Mouse (Mus musculus) brain, embryonic 14.5 days (tissue): ENCODE results near the gene Mybph. TPM values are rescaled to one million over a fixed set of nuclear protein-coding genes. Genes with fewer than 3 reads are reported as not detected.

Experiments
- DNase-seq: peaks from one replicate; pipeline ENCODE4 v3.0.0-alpha.2; 2011; ENCODE audit warnings: low read depth
- CTCF ChIP-seq: fragments of 200-500 bp; IDR thresholded peaks from 2 replicates; pipeline ENCODE4 v1.5.1; 2012; ENCODE audit warnings: inconsistent platforms, mild to moderate bottlenecking, moderate library complexity, borderline replicate concordance; ENCODE audit not compliant: insufficient read depth, insufficient read length; ENCODE audit errors: extremely low read depth
- POLR2A ChIP-seq: fragments of 200-500 bp; IDR thresholded peaks from 2 replicates; pipeline ENCODE4 v1.6.1; 2012; ENCODE audit warnings: mild to moderate bottlenecking, inconsistent platforms, borderline replicate concordance; ENCODE audit not compliant: poor library complexity, insufficient read depth, insufficient read length, severe bottlenecking; ENCODE audit errors: extremely low read depth
- polyA plus RNA-seq: library from polyadenylated mRNA; depleted of rRNA; stranded (reverse); fragments of >200 nt; gene quantifications from 2 replicates; pipeline ENCODE4 v1.2.3, GENCODE M21; 2012

Gene Mybph
- polyA plus RNA-seq, 1 experiment = 0.98 TPM

DNA sequence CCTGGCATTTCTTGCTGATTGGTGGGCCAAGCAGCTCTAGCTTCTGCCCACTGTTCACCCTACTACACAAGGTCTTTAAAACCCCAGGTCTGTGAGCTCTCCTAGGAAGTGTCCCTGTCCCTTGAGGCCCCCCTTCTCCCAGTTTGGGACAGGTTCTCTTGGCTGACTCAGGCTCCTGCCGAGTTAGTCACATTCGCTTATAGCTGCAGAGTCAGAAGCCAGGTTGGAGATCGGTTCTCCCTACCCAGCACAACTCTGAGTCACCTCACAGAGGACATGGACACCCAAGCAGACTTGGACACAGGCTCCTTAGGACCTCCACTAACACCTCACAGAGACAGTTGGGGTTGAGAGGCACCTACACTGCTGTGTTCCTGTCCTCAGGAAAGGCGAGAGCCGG, 2.1 kb upstream of the Mybph start:
- no peak for DNase-seq
- TF ChIP-seq CTCF = no peak
- no peak for TF ChIP-seq POLR2A

DNA sequence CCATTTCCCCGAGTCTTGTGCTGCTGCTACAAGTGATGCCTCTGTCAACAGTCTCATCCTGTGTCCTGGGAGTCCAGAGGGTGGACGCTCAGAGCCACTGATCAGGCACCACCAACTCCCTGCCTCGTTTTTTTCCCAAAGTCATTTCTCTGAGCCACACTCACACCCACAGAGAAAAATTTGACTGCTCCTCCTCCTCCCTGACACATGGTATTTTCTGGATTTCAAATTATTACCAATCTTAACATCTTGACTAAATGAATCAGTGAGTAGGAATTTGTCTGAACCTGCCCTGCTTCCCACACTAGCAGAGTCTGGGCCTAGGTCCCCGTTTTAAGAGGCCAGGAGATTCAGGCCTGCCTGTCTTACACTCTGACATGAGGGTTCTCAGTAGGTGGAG, 1.2 kb upstream of the Mybph start:
- DNase-seq = no peak
- TF ChIP-seq CTCF (no peak), POLR2A (no peak)

- no peak for TF ChIP-seq POLR2A
- DNase-seq = no peak
Observed at GRCm38 (mm10) chr1:134193674-134194197, 488 bp downstream of the Mybph start.

GRCm38 (mm10) chr1:134194298-134195022, 1.2 kb downstream of the Mybph start:
- no peak for TF ChIP-seq CTCF
- TF ChIP-seq POLR2A = no peak
- DNase-seq = no peak

DNA sequence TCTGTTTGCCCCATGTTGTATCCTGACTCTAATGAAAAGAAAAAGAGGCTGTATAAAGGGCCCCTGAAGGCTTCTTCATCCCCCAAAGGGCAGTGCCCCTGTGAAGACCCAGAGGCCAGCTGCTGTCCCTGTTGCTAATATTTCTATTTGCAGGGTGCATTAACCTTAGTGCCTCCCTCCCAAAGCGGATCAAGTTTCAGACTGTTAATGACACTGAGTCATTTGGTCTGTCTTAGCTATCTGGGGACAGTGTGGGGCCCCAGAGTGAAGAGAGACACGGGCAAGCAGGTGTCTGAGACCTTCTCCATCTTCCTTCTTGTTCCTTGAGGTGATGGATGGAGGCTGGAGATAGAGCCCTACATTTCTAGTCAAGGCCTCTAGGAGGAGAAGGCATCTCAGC, 1.9 kb downstream of the Mybph start:
- no peak for TF ChIP-seq CTCF
- no peak for TF ChIP-seq POLR2A
- no peak for DNase-seq

- TF ChIP-seq POLR2A (no peak), CTCF (no peak)
- DNase-seq = peak; percentile 50
Observed at GRCm38 (mm10) chr1:134195571-134195970, 2.3 kb downstream of the Mybph start.

DNA sequence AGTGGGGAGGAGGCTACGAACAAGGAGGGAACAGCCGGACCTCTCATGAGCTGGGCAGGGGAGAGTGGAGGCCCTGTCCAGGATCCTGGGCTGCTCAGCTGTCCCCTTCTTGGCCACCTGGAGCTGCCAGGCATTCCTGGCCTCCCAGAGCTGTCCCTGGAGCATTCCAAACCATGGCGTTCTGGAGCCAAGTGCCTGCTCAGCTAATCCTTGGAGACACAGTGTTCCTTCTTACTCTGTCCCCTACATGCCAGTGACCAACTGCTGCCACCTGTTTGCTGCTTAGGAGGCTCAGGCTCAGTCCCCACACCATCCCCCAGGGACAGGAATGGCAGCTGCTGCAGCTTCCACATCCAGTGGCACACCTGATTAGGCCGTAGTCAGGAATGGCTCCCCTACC, 2.7 kb downstream of the Mybph start:
- no peak for DNase-seq
- TF ChIP-seq POLR2A (no peak), CTCF (no peak)

DNA sequence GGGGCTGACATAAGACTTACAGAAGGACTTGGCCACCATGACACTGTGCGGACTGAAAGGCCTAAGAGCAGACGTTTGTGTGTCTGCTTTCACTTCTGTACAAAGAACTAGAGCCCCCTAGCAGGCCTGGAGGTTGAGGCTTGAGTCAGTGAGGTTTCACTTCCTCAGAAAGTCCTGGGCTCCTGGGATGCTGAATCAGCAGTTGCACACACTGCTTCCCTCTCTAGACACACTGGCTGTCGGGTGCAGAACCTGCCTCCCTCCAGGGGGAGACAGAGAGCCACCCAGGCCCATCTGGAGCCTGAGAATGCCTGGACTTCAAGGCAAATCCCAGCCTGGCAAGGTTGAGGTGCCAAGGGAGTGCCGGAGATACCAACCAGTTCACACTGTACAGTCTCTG, 3.1 kb downstream of the Mybph start:
- no peak for TF ChIP-seq POLR2A
- TF ChIP-seq CTCF = peak; percentile 41; the same call in 1 of the 2 replicates
- DNase-seq = no peak

DNA sequence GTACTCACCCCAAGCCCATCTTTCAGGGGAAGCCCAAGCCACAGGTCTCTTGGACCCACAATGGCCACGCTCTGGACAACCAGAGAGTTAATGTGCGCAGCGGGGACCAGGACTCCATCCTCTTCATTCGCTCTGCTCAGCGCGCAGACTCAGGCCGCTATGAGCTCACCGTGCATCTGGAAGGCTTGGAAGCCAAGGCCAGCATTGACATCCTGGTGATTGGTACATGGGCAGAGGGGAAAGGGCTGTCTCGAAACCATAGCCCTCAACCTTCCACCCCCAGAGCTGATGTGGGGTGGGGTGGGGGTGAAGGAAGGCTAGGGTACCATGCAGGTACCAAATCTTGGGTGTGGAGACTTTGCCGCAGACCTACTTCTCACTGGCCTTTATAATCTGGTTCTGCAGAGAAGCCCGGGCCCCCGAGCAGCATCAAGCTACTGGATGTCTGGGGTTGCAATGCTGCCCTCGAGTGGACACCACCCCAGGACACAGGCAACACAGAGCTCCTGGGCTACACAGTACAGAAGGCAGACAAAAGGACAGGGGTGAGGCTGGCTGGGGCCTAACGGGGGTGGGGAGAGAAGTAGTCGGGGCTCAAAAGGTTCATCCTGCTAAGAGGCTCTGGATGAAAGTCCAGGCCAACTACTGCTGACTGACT, 4.2 kb downstream of the Mybph start:
- TF ChIP-seq POLR2A = no peak
- no peak for TF ChIP-seq CTCF
- no peak for DNase-seq

- peak; percentile 56 for DNase-seq
- TF ChIP-seq CTCF (no peak), POLR2A (no peak)
Observed at GRCm38 (mm10) chr1:134198197-134198995, 5.1 kb downstream of the Mybph start.

DNA sequence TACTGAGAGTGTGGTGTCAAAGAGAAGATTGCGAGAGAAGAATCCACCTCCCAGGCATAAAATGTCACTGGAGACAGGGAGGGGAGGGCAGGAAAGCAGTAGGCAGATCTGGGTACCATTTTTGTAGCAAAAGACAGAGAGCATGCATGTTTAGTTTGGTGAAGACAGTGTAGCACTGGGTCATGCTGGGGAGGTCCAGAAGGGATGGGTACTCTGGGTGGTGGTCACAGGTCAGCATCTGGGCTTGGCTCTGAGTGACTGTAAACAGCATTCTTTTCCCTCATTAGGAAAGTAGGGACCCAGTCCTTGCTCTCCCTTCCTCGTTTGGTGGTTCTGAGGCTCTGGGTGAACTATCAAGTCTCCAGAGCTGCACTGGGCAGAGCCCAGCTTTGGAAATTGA, 7.2 kb downstream of the Mybph start:
- DNase-seq = no peak
- TF ChIP-seq CTCF (no peak), POLR2A (no peak)
